Mouse (Mus musculus): ENCODE measurements around the gene Mrs2.

DNA sequence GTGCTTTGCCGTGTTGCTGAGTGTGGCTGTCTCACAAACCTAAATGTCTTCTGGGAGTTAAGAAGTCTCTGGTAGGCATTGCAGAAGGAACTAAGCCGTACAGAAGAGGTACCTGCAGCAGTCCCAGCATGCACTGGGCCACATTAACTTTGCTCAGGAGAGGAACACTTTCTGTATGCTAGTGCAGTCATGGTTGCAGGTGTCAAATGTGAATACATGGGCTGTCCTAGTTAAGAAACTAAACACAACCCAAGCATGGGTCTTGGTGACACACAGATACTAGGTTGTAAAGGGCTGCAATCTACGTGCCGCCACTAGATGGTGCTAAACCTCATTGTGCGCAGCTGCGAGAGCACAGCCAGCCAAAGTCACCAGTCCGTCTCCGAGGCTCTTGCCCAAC lies 13.1 kb downstream of the Mrs2 start:
- no peak for TF ChIP-seq EP300 (IDR thresholded peaks at IDR 0.05; ENCODE audit: insufficient read depth, low read depth, low read length)
- no peak for TF ChIP-seq POLR2A (IDR thresholded peaks at IDR 0.05; ENCODE audit: insufficient read depth, low read depth, low read length)
- TF ChIP-seq CTCF (IDR thresholded peaks at IDR 0.05), result peak; percentile 62

Data from heart, adult 2 months (tissue).